Mouse (Mus musculus): Measurements from ENCODE around the gene Adam6a. TPM values are rescaled to one million over a fixed set of nuclear protein-coding genes. Genes with fewer than 3 reads are reported as not detected.
"Not testable (repeated sequence)": the region's sequence is repeated elsewhere in the genome, so short reads cannot be mapped to it uniquely, and the experiment has no call there.

Gene Adam6a
- polyA plus RNA-seq (2015; fragmentation: Nextera tagmentation; extraction: Ambion mirVana), result not detected in 2 replicates

DNA sequence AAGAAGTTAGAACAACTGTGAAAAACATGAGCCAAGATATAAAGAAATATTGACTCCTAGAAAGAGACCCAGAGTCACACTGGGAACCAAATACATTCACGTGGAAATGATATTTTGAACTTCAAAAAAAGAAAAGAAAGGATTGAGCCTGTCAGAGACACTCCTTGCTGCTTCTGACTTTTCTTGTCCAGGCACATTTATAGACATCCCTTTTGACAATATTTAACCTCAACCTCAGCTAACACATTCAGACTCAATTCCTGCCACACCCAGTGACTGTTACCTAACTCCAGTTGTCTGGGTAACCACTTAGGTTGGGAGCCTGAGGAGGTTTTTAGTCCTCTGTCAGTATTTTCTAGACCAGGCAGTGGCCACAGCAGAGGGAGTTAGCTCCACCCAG lies at the start of gene Adam6a:
Gene Adam6a (plus strand): TSS at position 301 of the 400 bp plus-strand sequence.
- not testable (repeated sequence) for ATAC-seq; DNase-seq; H3K4me1 ChIP-seq (ENCODE audit: insufficient read depth); H3K36me3 ChIP-seq (replicated peaks; ENCODE audit: insufficient read depth, low read length); H3K9me3 ChIP-seq (ENCODE audit: low read length); H3K4me3 ChIP-seq (ENCODE audit: low read depth, low read length); H3K27me3 ChIP-seq (ENCODE audit: insufficient read depth, low read length); H3K9ac ChIP-seq (replicated peaks); H3K4me2 ChIP-seq (ENCODE audit: low read depth, low read length); H3K27ac ChIP-seq (ENCODE audit: low read depth)
- no CpG with 5 or more reads among the region's 1 CpGs for WGBS (ENCODE audit: insufficient replicate concordance)

- Histone ChIP-seq H3K36me3 (replicated peaks; ENCODE audit: insufficient read depth, low read length) (no peaks in the 10 kb centered on the region), H3K9me3 (ENCODE audit: low read length) (no peaks in the 10 kb centered on the region), H3K4me3 (ENCODE audit: low read depth, low read length) (no peak overlapping the region), H3K9ac (replicated peaks) (no peak overlapping the region), H3K27ac (ENCODE audit: low read depth) (no peak overlapping the region), H3K4me2 (ENCODE audit: low read depth, low read length) (no peak overlapping the region), H3K27me3 (ENCODE audit: insufficient read depth, low read length) (no peaks in the 10 kb centered on the region), H3K4me1 (ENCODE audit: insufficient read depth) (no peaks in the 10 kb centered on the region)
- 78% methylated on average over 2 of the region's 2 CpGs for whole genome bisulfite sequencing (ENCODE audit: insufficient replicate concordance)
- no peak for DNase-seq
- no peak for ATAC-seq
- TF ChIP-seq CTCF (IDR thresholded peaks at IDR 0.05; ENCODE audit: low read depth) (no peak), EP300 (IDR thresholded peaks at IDR 0.05; ENCODE audit: low read depth) (no peak)
Observed at GRCm38 (mm10) chr12:113525901-113526300, 17.8 kb upstream of the Adam6a start.

DNA sequence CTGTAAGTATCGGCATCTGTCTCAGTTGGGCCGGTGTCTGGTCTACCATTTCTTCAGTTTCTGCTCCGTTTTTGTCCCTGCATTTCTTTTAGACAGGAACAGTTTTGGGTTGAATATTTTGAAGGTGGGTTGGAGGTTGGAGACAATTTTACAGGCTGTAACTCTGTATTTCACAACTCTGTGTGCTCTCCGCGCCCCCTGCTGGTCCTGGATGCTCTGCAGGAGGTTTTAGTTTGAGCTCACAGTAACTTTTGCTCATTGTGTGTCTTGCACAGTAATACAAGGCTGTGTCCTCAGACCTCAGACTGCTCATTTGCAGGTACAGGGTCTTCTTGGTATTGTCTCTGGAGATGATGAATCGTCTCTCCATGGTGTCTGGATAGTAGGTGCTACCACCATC lies 34.5 kb downstream of the Adam6a start:
- 43% methylated on average over 6 of the region's 6 CpGs for WGBS (ENCODE audit: insufficient replicate concordance)
- no peaks in the 10 kb centered on the region for H3K36me3 ChIP-seq (replicated peaks; ENCODE audit: insufficient read depth, low read length)
- H3K9ac ChIP-seq (replicated peaks), result no peak overlapping the region
- H3K27me3 ChIP-seq (ENCODE audit: insufficient read depth, low read length), result no peaks in the 10 kb centered on the region
- no peak overlapping the region for H3K4me2 ChIP-seq (ENCODE audit: low read depth, low read length)
- H3K27ac ChIP-seq (ENCODE audit: low read depth), result no peak overlapping the region
- no peaks in the 10 kb centered on the region for H3K9me3 ChIP-seq (ENCODE audit: low read length)
- ATAC-seq, result no peak
- DNase-seq, result peak; percentile 27
- no peaks in the 10 kb centered on the region for H3K4me1 ChIP-seq (ENCODE audit: insufficient read depth)
- no peak overlapping the region for H3K4me3 ChIP-seq (ENCODE audit: low read depth, low read length)
- TF ChIP-seq CTCF (IDR thresholded peaks at IDR 0.05; ENCODE audit: low read depth) (peak; percentile 38), EP300 (IDR thresholded peaks at IDR 0.05; ENCODE audit: low read depth) (no peak)

DNA sequence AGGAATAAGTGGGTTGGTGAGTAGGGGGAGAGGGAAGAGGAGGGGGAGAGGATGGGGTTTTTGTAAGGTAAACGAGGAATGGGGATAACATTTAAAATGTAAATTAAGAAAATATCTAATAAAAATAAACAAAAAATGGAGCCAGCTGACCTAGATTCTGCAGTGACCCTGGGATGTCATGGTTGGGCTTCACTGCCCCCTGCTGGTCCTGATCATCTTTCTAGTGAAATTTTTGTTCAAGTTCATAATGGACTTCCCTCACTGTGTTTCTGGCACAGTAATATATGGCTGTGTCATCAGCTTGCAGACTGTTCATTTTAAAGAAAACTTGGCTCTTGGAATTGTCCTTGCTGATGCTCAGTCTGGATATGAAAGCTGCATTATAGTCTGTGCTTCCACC lies 44.3 kb downstream of the Adam6a start:
- no peaks in the 10 kb centered on the region for H3K36me3 ChIP-seq (replicated peaks; ENCODE audit: insufficient read depth, low read length)
- H3K4me1 ChIP-seq (ENCODE audit: insufficient read depth), result no peaks in the 10 kb centered on the region
- WGBS (ENCODE audit: insufficient replicate concordance), result 37% methylated on average over 1 of the region's 1 CpGs
- H3K9me3 ChIP-seq (ENCODE audit: low read length), result no peaks in the 10 kb centered on the region
- H3K4me3 ChIP-seq (ENCODE audit: low read depth, low read length), result no peak overlapping the region
- H3K27ac ChIP-seq (ENCODE audit: low read depth), result no peak overlapping the region
- H3K9ac ChIP-seq (replicated peaks), result no peak overlapping the region
- DNase-seq, result no peak
- TF ChIP-seq EP300 (IDR thresholded peaks at IDR 0.05; ENCODE audit: low read depth) (no peak), CTCF (IDR thresholded peaks at IDR 0.05; ENCODE audit: low read depth) (no peak)
- no peak for ATAC-seq
- no peaks in the 10 kb centered on the region for H3K27me3 ChIP-seq (ENCODE audit: insufficient read depth, low read length)
- no peak overlapping the region for H3K4me2 ChIP-seq (ENCODE audit: low read depth, low read length)

Other genes with a start within 250 kb of the Adam6a start
- not detected in 2 replicates for gene Adam6b, start 54.4 kb upstream of the Adam6a start, polyA plus RNA-seq (2015; fragmentation: Nextera tagmentation; extraction: Ambion mirVana)